Mouse (Mus musculus): Measurements from ENCODE around the gene Gm14401.
"Not testable (repeated sequence)": the region's sequence is repeated elsewhere in the genome, so short reads cannot be mapped to it uniquely, and the experiment has no call there.

Gm14401 gene

DNA sequence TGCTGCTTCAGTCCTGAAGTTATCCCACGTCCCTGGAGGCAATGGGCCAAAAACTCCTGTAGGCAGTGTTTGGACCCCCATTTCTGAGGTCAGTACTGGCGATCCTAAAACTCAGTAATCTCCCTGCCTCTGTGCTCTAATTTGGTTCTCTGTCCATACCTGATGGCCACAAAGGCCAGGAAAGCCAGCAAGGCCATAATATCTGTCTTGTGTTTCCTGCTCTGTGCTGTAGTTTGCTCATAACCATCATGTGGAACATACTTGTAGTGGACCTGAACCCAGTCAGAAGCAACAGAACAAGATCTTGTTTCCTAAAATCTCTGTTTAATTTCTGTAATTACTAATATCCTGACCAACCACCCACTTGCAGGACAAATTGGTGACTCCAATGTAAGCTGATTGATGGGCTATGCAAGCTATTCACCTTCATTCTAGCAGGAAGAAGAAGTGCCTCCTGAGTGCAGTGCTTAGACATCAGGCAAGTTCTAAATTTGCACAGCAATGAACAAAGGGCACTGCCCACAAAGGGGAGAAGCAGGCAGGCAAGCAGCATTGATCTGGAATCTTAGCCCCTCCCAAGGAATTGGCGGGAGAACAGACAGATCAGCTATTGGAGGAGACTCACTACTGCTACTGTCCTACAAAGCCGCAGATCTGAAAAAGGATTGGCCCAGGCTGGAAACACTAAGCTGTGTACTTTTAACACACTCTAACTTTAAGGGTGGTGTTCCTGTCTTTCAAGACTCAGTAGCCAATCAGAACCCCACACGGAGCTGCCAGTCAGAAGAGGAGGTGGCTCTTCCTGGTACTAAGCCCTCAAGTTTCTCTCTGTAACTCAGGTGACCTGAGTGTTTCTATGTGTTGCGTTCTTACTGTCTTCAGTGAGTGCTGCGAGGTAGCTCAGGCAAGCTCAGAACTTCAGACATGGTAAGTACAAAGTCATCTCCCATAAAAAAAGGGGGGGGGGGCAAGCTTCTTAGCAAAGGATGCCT lies at the start of gene Gm14401:
Gm14401 (plus strand) TSS at position 889 of the 992 bp plus-strand sequence.
- DNase-seq, result not testable (repeated sequence)

DNA sequence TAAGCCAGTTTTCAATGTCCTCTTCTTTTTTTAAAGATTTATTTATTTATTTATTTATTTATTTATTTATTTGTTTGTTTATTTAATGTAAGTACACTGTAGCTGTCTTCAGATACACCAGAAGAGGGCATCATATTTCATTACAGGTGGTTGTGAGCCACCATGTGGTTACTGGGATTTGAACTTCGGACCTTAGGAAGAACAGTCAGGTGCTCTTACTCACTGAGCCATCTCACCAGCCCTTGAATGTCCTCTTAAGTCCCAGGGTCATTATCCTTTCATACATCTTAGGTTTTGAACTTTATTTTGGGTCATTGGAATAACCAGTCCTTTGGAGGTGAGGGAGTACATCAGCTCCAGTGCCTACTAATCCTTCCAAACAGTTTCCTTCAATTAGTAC lies 1.3 kb upstream of the Gm14401 start:
- DNase-seq, result not testable (repeated sequence)

GRCm38 (mm10) chr2:177075015-177075414 lies 895 bp downstream of the Gm14401 start:
- not testable (repeated sequence) for DNase-seq

- DNase-seq, result not testable (repeated sequence)
Observed at GRCm38 (mm10) chr2:177079866-177080265, 5.7 kb downstream of the Gm14401 start.

GRCm38 (mm10) chr2:177109086-177109485 lies 35.0 kb downstream of the Gm14401 start:
- not testable (repeated sequence) for DNase-seq

- not testable (repeated sequence) for DNase-seq
Observed at GRCm38 (mm10) chr2:177129097-177129496, 55.0 kb downstream of the Gm14401 start.

Data from cerebellum, adult 9-10 months (tissue).